Mouse (Mus musculus) thymus, postnatal 0 days (tissue): Measurements from ENCODE around the gene Ngfr. TPM values are rescaled to one million over a fixed set of nuclear protein-coding genes. Genes with fewer than 3 reads are reported as not detected.
"Not testable (repeated sequence)": the region's sequence is repeated elsewhere in the genome, so short reads cannot be mapped to it uniquely, and the experiment has no call there.

Source experiments
- DNase-seq: peaks from one replicate; pipeline ENCODE4 v3.0.0-alpha.2; 2015; ENCODE audit warnings: low spot score
- polyA plus RNA-seq: library from polyadenylated mRNA; unstranded; fragments of >200 nt; fragmentation: Nextera tagmentation; extraction: Ambion mirVana; gene quantifications from 2 replicates; pipeline ENCODE4 v1.2.1, GENCODE M21; 2015

Ngfr gene
- 1.1 and 1.2 TPM in 2 replicates for polyA plus RNA-seq

DNA sequence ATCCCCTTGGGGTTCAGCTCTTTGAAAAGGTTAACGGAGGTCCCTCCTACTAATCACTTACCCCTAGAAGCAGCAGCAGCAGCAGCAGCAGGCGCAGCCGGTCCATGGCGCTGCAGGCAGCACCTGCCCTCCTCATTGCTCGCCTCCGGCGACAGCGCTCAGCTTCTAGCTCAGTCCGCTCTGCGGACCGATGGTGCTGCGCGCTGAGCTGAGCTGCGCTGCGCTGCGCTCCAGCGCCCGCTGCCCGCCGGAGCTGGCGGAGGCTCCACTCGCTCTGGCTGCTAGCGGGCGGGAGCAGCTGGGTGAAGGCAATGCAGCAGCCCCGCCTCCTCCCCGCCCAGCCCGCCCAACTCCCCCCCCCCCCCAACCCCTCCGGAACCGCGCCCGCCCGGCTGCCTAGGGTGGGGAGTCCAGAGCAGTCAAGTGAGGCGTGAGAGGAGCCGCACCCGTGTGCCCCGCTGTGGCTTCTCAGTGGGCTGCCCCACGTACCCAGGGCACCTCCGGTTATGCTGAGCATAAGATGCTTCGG is at the start of gene Ngfr:
TSS of gene Ngfr (minus strand) at position 313 of the 529 bp plus-strand sequence.
- peak; percentile 46 for DNase-seq

DNA sequence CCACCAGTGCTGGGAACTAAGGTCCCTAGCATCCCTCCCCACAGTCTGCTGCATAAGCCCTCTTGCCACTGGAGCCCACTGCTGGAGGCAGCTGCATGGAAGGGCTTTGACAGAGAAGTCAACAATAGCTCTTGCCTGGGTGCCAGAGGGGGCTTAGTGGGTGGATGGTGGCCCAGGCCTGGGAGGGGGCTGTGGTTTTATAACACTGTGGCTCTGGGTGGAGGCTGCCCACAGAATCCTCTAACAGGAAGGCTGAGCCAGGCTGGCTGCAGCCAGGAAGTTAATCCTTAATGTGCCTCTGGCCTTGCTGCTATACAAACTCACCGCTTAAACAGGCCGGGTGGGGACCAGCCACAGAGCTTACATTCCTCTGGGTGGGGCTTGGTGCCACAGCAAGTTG is 47.5 kb upstream of the Ngfr start:
- no peak for DNase-seq

DNA sequence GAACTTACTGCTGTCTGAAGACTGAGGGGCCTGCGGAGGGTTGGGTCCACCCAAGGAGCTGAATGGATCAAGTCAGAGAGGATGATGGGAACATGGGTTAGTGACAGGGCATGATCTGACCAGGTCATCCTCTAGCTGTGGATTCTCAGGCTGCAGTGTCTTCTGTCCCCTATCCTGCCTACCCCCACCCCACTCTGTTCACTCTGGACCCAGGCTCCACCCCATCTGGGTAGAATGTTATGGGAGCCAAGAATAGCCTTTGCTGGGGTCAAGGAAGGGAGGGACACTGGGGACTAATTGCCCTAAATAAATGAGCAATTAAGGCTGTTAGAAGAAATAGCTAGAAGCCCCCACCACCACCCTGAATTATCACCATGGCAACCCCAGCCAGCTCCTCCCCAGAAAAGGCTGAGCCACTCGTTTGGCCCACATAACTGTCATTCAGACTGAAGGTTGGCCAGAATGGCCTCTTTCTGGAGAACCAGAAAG is 46.0 kb upstream of the Ngfr start:
- DNase-seq, result no peak

DNA sequence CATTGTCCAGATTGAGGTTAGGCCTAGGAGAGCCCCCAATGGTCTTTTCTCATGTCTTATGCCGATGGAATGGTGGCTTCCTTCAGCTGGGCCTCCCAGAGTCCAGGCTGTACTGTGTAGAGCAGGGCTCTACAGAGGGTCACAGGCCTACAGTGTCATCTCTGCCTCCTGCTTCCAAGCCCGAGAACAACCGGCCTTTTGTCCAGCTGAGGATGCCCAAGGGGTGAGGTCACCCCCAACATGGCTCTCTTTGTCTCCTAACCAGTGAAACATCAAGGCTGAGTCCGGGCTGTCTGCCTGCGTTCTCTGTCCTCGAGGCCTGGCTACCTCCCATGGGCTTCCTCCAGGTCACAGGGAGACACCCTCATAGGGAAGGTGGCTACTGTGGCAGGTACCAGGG is 44.9 kb upstream of the Ngfr start:
- DNase-seq, result no peak

DNA sequence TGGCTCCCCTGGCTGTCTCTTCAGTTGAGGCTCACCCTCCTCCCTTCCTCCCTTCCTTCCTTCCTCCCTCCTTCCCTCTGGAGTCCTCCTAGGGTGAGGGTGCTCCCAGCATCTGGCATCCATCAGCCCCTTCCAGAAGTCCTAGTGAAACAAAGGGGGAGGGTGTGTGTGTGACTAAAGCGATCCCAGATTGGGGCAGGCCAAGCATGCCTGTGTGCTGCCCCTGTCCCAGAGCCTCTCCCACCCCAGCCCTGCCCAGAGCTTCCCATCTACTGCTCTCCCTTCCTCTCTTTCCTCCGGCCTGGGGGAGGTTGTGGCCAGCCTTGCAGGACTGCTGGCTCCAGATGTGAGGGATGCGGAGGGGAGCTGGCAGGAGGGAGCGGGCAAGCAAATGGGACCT is 43.8 kb upstream of the Ngfr start:
- no peak for DNase-seq

DNA sequence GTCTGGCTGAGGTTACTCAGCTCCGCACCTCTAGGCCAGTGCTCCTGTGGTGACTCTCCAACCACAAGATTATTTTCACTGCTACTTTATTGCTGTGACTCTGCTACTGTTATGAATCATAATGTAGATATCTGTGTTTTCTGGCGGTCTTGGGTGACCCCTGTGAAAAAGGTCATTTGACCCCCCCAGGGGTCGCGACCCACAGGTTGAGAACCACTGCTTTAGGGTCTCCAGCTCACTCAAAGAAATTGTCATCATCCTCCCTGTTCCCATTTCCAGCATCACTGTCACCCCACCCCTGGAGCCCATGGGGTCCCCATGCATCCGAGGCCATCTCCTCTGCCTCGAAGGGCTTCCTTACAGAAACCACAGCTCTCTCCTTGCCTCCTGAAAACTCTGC is 43.0 kb upstream of the Ngfr start:
- DNase-seq, result no peak

DNA sequence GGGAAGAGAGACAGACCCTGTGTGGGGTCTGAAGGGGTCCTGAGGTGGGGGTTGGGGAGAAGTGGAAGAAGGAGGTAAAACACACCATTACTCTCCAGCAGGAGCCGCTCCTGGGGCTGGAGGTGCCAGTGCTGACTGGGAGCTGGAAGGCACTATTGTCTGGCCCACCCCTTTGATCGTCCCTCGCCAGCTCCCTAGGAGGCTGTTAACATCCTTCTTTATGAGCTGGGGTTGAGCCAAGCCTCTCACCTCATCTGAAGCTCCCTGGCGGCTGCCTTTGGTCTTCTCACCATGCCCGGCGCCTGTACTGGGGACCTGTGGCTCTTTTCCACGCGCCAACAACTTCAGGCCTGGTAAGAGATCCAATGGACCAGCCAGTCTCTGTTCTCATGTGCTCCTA is 34.9 kb upstream of the Ngfr start:
- DNase-seq, result no peak

DNA sequence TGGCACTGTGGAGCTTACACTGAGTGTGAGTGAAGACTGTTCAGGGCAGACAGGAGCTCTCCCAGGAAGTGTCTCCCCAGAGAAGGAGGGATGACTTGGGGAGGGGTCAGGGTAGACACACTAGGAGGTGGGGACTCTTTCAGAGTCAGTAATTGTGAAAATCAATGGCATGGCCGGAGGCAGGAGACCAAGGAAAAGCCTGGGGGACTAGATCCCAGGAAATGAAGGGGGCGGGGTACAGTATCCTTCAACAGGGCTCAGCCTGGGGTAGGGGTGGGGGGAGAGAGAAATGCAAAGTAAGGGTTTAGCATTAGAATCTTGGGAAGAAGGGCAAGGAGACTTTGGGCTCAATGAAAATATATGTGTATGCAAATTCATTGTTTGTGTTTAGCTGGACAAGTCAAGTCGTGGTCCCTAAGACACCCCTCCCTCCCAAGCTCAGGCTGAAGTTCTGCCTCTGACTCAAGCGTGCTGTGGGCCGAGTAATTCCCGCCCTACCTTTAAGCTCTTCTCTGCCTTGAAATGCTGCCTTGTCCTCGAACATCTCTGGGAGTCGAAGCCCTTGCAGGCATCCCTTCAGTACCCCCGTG is 34.1 kb upstream of the Ngfr start:
- DNase-seq, result no peak

DNA sequence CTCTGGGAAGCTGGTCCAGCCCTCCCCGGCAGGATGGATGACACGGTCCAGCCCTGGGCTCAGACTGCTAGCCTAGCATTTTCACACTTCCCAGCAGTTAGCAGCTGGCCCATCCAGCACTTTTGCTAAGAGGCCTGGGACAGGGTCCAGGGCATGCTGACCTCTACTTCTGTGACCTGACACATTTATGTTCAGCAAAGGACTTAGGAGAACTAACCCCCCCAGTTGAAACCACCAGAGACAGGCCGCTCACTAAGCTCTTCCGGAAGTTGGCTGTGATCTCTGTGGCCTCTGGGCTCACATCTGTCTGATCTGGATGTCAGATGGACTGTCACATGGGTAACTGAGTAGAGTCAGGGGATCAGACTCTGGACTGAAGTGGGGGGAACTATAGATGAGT is 33.5 kb upstream of the Ngfr start:
- no peak for DNase-seq

DNA sequence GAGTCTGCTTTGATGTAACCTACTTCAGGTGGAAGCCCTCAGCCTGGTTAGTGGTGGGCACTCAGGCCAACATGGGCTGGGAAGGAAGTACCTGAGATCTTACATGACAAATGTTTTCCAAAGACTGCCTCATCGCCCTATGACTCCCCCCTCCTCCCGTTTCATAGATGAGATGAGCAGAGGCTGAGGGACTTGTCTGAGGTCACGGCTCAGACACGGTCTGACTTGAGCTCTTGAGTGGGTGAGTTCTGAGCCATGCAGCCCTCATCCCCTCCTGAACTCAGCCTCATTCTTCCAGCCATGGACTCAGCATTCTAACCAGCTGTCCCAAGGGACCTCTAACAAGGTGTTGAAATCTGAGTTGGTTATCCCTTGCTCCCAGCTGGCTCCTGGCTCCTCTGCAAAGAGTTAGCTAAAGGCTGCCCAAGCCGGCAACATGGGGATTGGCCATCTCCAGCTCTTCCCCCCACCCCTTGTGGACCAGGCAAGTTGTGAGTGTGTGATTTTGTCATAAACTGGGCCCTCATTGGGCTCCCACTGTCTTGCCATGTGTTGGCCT is 32.4 kb upstream of the Ngfr start:
- DNase-seq, result no peak

DNA sequence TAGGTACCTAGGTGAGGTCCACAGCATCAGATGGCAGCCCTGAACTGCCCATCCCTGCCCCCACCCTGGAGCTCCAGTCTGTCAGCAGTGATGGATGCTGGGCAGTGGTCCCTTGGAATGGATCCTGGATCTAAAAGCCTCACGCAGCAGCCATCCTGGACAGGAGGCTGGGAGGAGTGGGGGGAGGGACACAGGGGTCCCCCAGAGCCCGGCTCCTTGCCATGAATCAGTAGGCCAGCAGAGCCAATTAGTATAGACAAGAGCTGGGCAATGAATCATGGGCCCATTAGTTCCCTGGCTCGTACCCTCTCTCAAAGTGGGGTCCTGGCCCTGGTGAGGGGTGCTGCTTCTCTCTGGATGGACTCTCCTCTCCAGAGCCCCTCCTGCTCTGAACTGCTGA is 31.5 kb upstream of the Ngfr start:
- DNase-seq, result no peak

DNA sequence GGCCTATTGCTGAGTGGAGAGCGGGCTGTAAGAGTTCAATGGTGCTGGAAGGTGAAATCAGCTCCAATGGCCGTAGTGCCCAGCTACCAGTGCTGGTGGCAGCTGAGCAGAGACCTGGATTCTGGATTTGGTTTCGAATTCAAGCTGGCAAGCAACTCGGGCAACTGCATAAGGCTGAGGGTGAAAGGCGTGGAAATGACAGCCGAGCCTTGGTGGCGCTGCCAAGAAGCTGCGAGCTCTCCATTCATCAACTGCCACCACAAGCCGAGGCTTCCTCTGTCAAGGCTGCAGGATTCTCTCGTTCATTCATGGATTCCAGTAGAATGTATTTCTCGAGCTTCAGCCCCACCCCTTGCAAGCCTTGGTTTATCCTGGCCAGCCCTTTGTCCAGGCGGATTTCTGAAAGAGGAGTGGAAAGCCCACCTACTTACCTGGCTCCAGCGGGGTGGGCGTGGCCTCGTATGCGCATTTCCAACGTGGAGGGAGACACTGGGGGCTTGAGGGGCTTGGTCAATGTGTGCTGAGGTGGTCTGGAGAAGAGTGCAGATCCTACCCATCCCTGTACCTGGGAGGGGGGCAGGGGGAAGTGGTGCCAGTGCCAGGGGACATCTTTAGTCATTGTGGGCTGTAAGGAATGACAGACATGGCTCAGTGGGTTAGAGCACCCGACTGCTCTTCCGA is 30.4 kb upstream of the Ngfr start:
- DNase-seq, result no peak

DNA sequence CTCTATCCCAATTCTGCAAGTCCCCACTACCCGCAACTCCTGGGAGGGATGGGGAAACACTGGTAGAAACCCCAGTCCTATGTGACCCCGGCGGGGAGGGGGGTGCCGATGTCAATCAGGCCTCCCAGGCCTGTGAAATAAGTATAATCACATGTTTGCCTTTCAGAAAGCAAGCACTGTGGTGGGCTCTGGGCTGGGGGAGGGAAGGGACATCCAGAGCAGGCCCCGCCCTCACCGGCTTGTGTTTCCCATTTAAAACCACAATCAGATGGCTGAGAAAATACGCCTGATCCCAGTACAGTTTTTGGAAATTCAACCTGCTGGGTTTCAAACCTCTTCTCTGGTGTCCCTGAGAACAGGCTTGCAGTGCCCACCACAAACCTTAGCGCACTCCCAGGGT is 27.2 kb upstream of the Ngfr start:
- no peak for DNase-seq

DNA sequence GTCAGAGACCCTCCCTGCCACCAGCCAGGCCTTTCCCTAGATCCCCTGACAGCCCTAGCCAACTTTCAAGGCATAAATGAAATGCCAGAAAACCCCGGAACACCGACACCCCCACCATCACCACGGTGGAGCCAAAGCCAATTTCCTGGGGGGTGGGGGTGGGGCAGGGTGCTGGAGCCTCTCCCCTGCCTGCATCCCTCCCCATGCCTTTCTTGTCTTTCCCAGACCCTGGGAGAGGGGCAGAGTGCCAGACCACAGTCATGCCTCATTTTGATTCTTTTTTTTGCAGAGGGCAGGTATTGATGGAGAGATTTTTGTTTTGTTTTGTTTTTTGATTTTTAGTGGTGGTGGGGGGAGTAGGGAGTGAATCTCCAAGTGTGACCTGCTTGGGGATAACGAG is 23.7 kb upstream of the Ngfr start:
- no peak for DNase-seq

DNA sequence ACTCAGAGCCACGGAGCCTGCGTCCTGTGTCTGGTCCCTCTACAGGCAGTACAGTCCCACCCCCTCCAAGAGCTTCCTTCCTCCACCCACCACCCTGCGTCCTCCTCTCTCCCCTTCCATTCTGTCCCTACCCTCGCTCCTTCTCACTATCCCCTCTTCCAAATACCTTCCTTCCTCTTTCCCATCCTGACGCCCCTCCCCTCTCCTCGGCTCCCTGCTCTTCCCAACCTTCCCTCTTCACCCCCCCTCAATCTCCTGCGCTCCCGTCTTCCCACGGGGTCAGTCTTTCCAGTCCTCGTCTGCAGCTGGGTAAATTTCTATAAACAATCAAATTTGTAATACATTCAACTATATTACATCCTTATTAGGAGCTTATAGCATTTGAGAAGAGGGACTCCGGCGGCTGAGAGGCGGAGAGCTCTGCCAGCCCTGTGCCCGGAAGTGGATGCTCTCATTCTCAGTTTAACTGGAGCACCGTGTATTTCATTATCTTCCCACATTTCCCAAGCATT is 22.9 kb upstream of the Ngfr start:
- DNase-seq, result no peak

DNA sequence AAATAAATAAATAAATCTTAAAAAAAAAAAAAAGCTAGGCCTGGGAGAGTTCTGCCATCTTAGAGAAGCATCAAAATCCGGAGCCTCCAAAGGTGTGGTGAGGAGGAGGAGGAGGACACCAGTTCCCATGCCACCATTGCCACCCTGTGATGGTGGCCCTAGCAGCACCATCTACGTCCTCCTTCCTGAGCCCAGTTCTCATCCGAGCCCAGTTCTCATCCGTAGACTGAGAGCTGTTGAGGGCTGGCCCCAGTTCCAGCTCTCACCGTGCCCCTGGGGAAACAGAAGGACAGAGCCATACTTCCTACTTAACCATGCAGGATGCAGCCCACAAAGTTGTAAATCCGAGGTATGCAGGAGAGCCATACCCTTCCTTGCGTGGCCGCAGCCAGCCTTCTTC is 22.4 kb upstream of the Ngfr start:
- no peak for DNase-seq

DNA sequence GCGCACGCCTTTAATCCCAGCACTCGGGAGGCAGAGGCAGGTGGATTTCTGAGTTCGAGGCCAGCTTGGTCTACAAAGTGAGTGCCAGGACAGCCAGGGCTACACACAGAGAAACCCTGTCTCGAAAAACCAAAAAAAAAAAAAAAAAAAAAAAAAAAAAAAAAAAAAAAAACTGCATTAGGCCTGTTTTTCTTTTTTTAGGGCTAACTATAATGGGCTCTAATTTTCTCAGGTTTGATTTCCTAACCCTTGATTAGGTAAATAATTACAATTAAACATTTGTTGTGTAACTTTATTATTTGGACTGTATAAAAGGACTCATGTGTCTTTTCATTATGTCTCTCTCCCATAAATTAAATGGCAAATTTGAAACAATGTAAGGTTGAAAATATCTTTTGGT is 19.8 kb upstream of the Ngfr start:
- DNase-seq, result not testable (repeated sequence)

DNA sequence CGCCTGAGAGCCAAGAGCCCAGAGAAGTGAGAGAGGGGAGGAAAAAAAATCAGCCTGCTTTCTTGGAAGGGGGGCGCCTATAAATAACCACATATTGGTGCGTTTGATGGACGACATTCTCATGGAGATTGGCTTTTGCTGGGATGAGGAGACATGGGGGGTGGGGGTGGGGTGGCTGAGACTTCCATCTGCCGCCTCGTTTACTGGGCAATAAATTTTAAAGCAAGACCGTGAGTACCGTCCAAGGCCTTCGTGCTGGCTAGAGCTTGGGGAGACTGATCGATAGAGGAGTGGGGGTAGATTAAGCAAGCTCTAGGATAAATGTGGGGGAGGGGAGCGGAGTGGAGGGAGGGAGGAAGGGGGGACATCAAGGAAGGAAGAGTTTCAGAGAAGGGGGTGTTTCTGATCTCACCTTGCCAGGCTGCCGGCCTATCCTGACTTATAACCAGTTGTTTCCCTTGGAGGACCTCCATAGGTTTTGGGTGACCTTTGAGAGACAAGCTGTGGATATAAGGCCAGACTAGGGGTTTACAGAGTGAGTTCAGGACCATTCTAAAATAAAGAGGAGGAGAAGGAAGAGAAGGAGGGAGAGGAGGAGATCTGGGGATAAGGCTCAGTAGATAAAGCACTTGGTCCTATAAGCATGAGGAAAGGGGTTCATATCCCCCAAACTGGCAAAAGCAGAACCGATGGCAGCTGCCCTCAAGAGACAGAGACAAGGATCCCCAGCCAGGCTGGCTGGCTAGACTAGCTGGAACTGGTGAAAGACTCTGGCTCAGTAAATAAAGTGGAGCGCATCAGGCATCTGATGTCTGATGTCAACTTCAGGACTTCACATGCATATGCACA is 10.9 kb upstream of the Ngfr start:
- DNase-seq, result no peak

DNA sequence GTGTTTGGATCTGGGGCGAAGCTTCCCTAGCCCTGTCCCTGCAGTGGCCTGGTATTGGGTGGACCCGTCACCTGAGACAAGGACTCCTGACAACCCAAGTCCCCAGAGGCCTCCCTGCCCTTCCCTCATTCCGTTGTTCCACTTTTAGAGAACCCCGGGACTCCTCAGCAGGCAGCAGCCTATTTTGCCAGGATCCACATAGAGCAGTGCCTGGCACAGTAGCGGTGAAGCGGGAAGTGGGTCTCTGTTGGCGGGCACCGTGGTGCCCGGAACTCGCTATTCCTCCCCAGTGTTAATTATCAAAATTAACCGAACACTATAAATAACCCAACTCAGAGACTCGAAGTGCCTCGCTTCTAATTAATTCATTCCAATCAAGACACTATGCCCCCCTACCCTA is 10.2 kb upstream of the Ngfr start:
- no peak for DNase-seq

DNA sequence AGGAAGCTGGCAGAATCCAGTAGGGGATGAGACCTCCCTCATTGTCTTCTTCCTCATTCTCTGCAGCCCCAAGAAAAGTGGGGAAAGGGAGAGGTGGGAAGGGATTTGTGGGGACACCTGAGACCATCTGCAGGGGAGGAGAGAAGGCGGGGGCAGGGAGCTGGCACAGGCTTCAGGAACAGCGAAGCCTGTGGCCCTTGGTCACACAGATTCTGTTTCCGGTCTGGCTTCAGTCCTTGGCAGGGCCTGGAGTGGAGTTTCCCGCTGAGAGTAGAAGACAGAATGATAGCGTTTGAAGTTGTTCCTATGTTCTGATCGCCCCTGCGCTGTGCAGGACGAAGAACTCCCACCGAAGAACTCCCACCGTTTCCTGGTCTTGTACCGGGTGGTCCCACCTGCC is 9.2 kb upstream of the Ngfr start:
- DNase-seq, result no peak

DNA sequence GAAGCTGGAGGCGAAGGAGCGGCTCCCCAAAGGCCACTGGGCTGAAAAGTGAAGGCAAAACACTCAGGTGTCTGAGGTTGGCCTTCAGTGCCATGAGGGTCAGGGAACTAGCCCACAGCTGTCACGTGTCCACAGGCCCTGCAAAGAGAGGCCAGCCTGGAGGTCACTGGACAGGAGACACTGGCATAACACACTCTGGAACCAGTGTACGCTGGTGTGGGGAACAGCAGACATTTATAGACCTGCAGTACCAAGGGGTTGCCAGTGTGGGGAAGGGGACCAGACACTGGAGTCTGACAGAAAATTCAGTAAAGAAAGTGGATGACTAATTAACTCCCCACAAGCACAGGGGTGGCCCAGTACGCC is 8.6 kb upstream of the Ngfr start:
- no peak for DNase-seq
